Mouse (Mus musculus) kidney, embryonic 15.5 days (tissue): ENCODE measurements at regions not wholly inside any gene's neighbourhood (a gene's known extent, or its start where the extent isn't known, plus 50 kb on each side); places are given as distances from the start of the nearest gene placed in this dataset.

Experiments used
- ATAC-seq: fragments of 200-750 bp; cut with Nextera tagmentation; replicated peaks from 2 replicates; pipeline ENCODE4 v1.8.0; 2017; ENCODE audit warnings: moderate TSS enrichment; ENCODE audit not compliant: low FRiP score
- H3K27ac ChIP-seq: fragments of 300-500 bp; sonication (generic); 2 replicates; pipeline ENCODE4 v1.5.1; 2015; ENCODE audit warnings: mild to moderate bottlenecking, inconsistent platforms
- H3K27me3 ChIP-seq: fragments of 300-500 bp; sonication (generic); 2 replicates; pipeline ENCODE4 v1.6.1; 2015; ENCODE audit warnings: inconsistent platforms
- H3K36me3 ChIP-seq: fragments of 300-500 bp; sonication (generic); 2 replicates; pipeline ENCODE4 v1.6.1; 2015; ENCODE audit warnings: inconsistent platforms
- H3K4me1 ChIP-seq: fragments of 300-500 bp; sonication (generic); 2 replicates; pipeline ENCODE4 v1.6.1; 2015; ENCODE audit warnings: inconsistent platforms
- H3K4me2 ChIP-seq: fragments of 300-500 bp; sonication (generic); 2 replicates; pipeline ENCODE4 v1.6.1; 2015; ENCODE audit warnings: moderate library complexity, mild to moderate bottlenecking, inconsistent platforms
- H3K4me3 ChIP-seq: fragments of 300-500 bp; sonication (generic); replicated peaks from 2 replicates; pipeline ENCODE4 v1.5.1; 2015; ENCODE audit warnings: mild to moderate bottlenecking, inconsistent platforms
- H3K9ac ChIP-seq: fragments of 300-500 bp; sonication (generic); 2 replicates; pipeline ENCODE4 v1.6.1; 2015; ENCODE audit warnings: mild to moderate bottlenecking, inconsistent platforms
- H3K9me3 ChIP-seq: fragments of 300-500 bp; sonication (generic); replicated peaks from 2 replicates; pipeline ENCODE4 v1.6.1; 2016; ENCODE audit warnings: inconsistent platforms
- WGBS: fragments of 180-500 bp; shearing (Covaris S2); methylation state at CpG from one replicate; pipeline ENCODE4 v1.1.7; 2015; ENCODE audit warnings: mixed read lengths; 5-methylcytosine and 5-hydroxymethylcytosine counted together

DNA sequence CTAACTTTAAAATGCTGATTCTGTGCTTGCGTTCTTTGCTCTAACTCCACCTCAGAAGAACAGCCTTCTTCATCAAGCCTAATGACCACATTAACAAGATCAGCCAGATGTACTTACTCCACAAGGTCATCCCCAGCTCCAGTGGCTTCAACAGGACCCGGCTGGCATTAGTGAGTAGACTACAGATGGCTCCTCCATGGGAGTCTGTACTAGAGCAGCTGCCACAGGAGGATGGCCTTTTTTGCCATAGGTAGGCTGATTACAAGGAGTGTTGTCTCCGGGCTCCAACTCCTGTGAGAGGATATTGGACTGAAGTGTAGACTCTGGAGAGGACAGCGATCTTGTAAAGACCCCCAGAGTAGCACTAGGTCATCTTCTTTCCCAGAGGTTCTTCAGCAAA lies 729.7 kb downstream of the Galc start:
- no peaks in the 10 kb centered on the region for H3K9me3 ChIP-seq
- H3K36me3 ChIP-seq, result no peaks in the 10 kb centered on the region
- H3K9ac ChIP-seq, result no peak overlapping the region
- 86% methylated on average over 4 of the region's 4 CpGs for WGBS
- no peaks in the 10 kb centered on the region for H3K27me3 ChIP-seq
- no peak overlapping the region for H3K4me2 ChIP-seq
- H3K4me1 ChIP-seq, result no peaks in the 10 kb centered on the region
- H3K4me3 ChIP-seq, result no peak overlapping the region
- no peak overlapping the region for H3K27ac ChIP-seq
- ATAC-seq, result no peak

DNA sequence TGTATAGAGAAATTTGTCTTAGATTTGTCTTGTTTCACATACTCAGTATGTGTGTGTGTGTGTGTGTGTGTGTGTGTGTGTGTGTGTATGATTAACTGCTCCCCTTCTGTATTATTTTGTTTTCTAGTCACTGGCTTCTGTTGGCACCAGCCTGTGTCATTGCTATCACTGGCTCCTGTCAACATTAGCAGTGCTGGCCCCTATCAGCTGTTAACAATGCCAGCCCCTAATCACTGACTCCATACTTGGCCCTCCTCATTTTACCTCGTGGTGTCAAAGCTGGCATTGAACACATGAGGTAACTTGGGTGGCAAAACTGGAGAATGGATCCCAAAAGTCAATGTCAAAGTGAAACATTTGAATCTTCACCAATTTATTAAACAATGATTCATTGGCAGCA lies 733.3 kb downstream of the Galc start:
- no peak overlapping the region for H3K27ac ChIP-seq
- H3K4me3 ChIP-seq, result no peak overlapping the region
- no peak for ATAC-seq
- H3K9ac ChIP-seq, result no peak overlapping the region
- H3K36me3 ChIP-seq, result no peaks in the 10 kb centered on the region
- WGBS, result 50% methylated on average over 1 of the region's 1 CpGs
- no peaks in the 10 kb centered on the region for H3K9me3 ChIP-seq
- H3K27me3 ChIP-seq, result no peaks in the 10 kb centered on the region
- no peak overlapping the region for H3K4me2 ChIP-seq
- H3K4me1 ChIP-seq, result no peaks in the 10 kb centered on the region

DNA sequence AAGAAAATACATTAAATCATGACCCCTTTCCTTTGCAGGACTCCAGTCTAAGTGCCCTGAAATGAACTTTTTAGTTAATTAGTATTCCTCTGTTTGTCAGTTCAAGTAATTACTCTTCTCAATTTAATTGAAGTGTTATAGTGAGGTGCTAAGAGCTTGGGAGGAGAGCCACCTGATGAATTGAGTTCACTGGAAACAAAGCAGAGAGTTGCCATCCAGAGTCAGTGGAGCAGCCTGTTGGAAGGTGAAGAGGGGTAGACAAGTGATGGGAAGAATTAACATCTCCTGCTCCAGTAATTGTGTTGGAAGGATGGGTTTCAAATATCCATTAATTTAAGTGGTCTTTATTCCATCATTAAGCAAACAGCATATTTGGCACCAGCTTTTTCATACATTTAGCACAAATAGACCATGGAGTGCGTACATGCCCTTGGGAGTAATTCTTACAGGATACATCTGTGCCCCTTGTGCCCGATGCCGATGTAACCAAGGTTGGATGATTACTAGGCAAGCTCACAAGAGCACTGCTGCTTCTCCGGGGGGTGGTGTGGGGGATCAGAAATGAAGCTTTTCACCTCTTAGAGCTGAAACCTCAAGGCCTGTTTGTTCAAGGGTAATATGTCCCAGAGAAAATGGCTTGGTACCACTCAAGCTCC lies 739.3 kb downstream of the Galc start:
- Histone ChIP-seq H3K4me2 (no peak overlapping the region), H3K27ac (no peak overlapping the region), H3K27me3 (no peaks in the 10 kb centered on the region), H3K4me3 (no peak overlapping the region), H3K36me3 (no peaks in the 10 kb centered on the region), H3K4me1 (peaks cover 3% of the 10 kb centered on the region; the same call in 1 of the 2 replicates), H3K9me3 (no peaks in the 10 kb centered on the region), H3K9ac (no peak overlapping the region)
- ATAC-seq, result no peak
- WGBS, result 93% methylated on average over 4 of the region's 4 CpGs

DNA sequence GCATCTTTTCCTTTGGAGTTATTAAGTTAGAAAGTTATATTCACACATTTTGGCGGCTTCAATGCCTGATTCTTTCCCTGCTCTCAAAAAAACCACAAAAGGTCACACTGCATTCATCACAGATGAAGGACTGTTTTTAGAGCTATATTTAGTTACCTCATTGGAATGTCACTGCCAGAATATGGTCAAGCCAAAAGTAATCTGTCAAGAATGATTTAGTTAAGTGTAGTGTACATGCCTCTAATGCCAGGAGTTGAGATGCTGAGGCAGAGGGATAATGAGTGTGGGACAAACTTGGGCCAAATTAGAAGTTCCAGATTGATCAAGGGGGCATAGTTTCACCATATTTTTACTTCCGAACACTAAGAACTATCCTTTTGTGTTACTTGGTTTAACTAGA lies 741.7 kb downstream of the Galc start:
- Histone ChIP-seq H3K9ac (no peak overlapping the region), H3K27me3 (no peaks in the 10 kb centered on the region), H3K36me3 (no peaks in the 10 kb centered on the region), H3K9me3 (no peaks in the 10 kb centered on the region), H3K27ac (no peak overlapping the region), H3K4me1 (peaks cover 3% of the 10 kb centered on the region; the same call in 1 of the 2 replicates), H3K4me2 (no peak overlapping the region), H3K4me3 (no peak overlapping the region)
- ATAC-seq, result 0 out of 2 replicates have a peak, but pooled peaks have one; percentile 25
- WGBS, result 58% methylated on average over 2 of the region's 2 CpGs

DNA sequence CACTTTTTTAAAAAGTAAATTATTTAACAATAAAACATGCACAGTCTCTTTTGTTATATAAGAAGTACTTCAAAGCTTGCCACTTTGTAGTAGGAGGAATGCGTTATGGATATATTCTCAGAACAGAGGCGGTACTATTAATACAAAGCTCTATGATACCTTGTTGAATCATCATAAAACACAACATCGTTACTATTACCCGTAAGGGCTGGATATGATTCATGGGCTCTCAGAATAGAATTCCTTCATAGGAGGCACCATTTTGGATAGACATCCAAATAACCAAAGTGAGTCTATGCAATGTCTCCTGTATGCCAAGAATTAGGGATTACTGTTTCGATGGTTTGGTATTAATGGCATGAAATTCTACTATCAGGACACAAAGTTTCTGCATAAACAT lies 743.5 kb downstream of the Galc start:
- H3K9me3 ChIP-seq, result no peaks in the 10 kb centered on the region
- no peak overlapping the region for H3K4me3 ChIP-seq
- no peaks in the 10 kb centered on the region for H3K36me3 ChIP-seq
- H3K27me3 ChIP-seq, result no peaks in the 10 kb centered on the region
- no peak overlapping the region for H3K9ac ChIP-seq
- no peak overlapping the region for H3K4me2 ChIP-seq
- no peak for ATAC-seq
- WGBS, result 90% methylated on average over 5 of the region's 5 CpGs
- no peak overlapping the region for H3K27ac ChIP-seq
- H3K4me1 ChIP-seq, result peaks cover 5% of the 10 kb centered on the region; the same call in 1 of the 2 replicates

DNA sequence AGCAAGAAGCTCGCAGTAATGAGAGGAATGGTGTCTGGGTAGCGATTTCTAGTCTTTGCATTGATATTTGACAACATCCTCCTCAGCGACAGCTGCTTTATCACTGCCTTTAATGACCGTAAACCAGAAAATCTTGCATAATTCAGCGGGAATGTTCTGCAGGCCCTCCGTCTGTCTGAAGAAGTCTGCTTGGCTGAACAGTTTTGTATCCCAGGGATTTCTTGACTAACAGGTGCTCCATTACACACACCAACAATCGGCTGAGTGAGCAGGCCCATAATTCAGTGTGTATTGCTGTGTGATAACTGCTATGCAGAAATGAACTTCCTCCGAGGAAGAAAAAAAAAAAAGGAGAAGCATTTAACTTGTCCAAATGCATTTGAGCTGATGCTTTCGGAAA lies 747.4 kb downstream of the Galc start:
- H3K4me3 ChIP-seq, result no peak overlapping the region
- ATAC-seq, result no peak
- H3K9me3 ChIP-seq, result no peaks in the 10 kb centered on the region
- H3K4me2 ChIP-seq, result no peak overlapping the region
- H3K27me3 ChIP-seq, result no peaks in the 10 kb centered on the region
- H3K36me3 ChIP-seq, result no peaks in the 10 kb centered on the region
- no peak overlapping the region for H3K27ac ChIP-seq
- WGBS, result 52% methylated on average over 9 of the region's 9 CpGs
- no peak overlapping the region for H3K9ac ChIP-seq
- 0 out of 2 replicates have a peak, but pooled peaks cover 2% of the 10 kb centered on the region for H3K4me1 ChIP-seq

DNA sequence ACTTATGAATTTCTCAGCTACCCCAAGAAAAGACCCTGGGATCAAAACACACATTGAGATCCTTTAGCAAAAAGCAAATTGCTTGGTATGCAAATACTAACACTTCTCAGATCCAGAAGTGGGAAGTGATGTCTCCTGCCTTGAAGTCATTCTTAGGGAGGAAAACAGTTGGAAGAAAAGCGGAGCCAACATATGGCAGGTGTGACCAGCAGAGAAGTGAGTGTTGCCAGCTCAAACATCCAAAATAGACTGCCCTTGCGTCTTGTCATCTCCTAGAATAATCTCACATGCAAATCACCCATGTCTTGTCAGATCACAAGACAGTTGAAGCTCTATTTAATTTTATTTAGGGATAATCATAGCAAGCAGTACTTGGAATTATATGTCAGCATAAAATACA lies 757.8 kb downstream of the Galc start:
- H3K9ac ChIP-seq, result no peak overlapping the region

DNA sequence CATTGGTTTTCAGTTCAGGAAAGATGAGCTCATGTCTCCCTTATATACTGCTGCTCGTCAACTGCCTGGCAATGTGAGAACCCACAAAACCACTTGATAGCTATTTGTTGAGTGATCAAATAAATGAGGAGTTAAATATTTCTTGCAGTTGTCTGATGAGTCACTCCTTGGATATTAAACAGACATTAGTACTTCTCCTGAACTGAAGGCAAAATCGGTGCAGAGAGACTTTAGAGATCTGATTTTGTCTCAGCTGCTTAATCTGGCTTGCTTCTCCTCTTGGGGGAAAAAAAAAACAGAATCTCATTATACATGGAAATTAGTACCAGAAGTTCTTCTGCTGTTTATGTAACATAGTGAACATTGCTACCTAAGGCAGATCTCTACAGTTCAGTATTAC lies 775.7 kb downstream of the Galc start:
- Histone ChIP-seq H3K9ac (no peak overlapping the region), H3K4me2 (no peak overlapping the region), H3K9me3 (no peaks in the 10 kb centered on the region), H3K27ac (no peak overlapping the region), H3K4me3 (no peak overlapping the region), H3K4me1 (no peaks in the 10 kb centered on the region), H3K36me3 (no peaks in the 10 kb centered on the region), H3K27me3 (no peaks in the 10 kb centered on the region)
- no peak for ATAC-seq
- 65% methylated on average over 2 of the region's 2 CpGs for WGBS

More for the DNA sequence above, 757.8 kb downstream of the Galc start:
- H3K4me2 ChIP-seq, result no peak overlapping the region
- no peaks in the 10 kb centered on the region for H3K27me3 ChIP-seq
- no peaks in the 10 kb centered on the region for H3K36me3 ChIP-seq
- ATAC-seq, result no peak
- no peak overlapping the region for H3K27ac ChIP-seq
- 92% methylated on average over 2 of the region's 2 CpGs for WGBS
- H3K9me3 ChIP-seq, result no peaks in the 10 kb centered on the region
- no peak overlapping the region for H3K4me3 ChIP-seq
- H3K4me1 ChIP-seq, result no peaks in the 10 kb centered on the region

DNA sequence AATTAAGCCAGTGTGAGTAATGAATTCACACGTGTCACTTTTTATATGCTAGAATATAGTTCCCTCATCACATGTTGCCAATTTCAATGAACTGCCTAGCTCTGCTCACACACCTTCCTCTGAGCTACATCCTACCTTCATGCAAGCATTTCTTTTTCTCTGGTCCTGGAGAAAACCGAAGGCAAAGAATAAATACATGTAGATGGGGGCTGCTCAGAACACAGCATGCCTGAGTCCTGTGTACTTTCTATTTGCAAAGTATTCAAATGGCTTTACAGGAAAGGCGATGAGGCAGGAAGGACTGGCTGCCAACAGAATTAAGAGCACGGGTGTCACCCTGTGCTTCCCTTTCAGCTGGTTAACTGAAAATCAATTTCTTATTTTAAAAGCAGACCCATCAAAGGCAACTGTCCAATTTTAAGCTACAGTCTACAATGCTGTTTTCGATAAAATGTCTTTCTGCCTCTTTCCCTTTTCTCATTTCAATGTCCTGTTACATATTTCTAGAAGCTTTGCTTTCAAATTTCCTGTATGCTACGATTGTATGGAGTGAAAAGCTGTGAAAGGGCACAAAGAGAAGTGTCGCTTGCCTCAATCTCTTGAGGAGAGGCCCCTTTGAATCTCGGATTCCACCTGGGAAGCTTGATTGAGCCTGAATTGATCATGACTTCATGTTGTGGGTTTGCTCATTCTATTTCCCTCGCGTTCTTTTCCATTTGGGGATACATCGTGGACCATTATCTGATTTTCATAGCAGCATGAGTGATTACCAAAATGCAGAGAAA lies 782.6 kb downstream of the Galc start:
- Histone ChIP-seq H3K4me3 (no peak overlapping the region), H3K27ac (no peak overlapping the region), H3K4me2 (no peak overlapping the region), H3K36me3 (no peaks in the 10 kb centered on the region), H3K27me3 (no peaks in the 10 kb centered on the region), H3K4me1 (no peaks in the 10 kb centered on the region), H3K9me3 (no peaks in the 10 kb centered on the region), H3K9ac (no peak overlapping the region)
- ATAC-seq, result no peak
- 67% methylated on average over 11 of the region's 11 CpGs for WGBS

DNA sequence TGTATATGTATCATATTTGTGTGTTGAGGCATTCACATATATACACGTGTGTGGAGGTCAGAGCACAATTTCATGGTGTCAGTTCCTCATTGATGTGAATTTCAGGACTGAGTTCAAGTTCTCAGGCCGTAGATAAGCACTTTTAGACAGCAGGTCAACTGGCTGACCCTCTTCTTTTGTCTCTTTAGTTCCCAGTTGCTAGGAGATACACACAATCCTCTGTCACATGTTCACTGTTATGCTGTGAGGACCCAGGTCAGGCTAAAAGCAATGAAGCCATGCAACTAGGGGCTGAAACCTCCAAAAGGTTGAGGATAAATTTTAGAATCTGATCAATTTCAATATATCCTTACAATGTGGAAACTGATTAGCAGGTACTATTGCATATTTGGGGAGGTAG lies 783.5 kb downstream of the Galc start:
- Histone ChIP-seq H3K36me3 (no peaks in the 10 kb centered on the region), H3K9ac (no peak overlapping the region), H3K27ac (no peak overlapping the region), H3K4me3 (no peak overlapping the region), H3K4me1 (no peaks in the 10 kb centered on the region), H3K9me3 (no peaks in the 10 kb centered on the region), H3K4me2 (no peak overlapping the region), H3K27me3 (no peaks in the 10 kb centered on the region)
- 64% methylated on average over 2 of the region's 2 CpGs for WGBS
- no peak for ATAC-seq

DNA sequence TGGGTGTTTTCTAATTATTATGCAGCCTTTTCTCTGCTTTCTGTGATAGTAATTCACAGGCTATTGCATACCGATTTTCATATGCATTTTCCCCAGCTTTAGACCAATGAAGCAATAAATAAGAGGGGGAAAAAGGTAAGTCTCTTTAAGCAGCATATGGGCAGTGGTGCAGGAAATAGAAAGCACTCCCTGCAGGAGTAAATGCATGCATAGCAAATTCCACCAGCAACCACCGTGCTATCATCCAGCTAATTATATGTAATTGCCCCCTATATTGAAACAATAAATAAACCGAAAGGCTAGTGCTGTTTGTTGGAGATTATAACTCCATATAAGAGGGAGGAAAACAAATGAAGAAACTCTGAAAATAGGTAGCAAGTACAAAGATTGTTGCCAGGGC lies 790.1 kb downstream of the Galc start:
- H3K9me3 ChIP-seq, result no peaks in the 10 kb centered on the region
- no peak overlapping the region for H3K27ac ChIP-seq
- H3K4me1 ChIP-seq, result no peaks in the 10 kb centered on the region
- H3K9ac ChIP-seq, result no peak overlapping the region
- ATAC-seq, result no peak
- H3K4me2 ChIP-seq, result no peak overlapping the region
- H3K4me3 ChIP-seq, result no peak overlapping the region
- 47% methylated on average over 3 of the region's 3 CpGs for WGBS
- no peaks in the 10 kb centered on the region for H3K27me3 ChIP-seq
- H3K36me3 ChIP-seq, result no peaks in the 10 kb centered on the region

DNA sequence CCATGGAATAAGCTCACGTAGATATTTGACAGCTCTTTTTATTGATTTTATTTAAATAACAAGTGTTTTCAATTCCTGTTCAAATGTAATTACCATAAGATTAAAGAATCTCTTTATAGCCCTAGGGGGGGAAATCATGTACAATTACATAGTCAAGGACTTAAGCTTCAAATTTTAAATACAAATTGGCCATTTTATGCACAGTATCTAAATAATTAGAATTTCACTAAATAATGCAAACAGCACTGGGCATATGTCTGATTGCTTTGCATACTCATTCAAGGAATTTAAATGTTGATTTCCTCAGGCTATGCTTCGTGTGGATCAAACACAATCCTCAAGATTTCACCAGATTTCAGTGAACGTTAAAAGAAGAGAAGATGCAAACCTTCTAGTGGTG lies 823.1 kb downstream of the Galc start:
- Histone ChIP-seq H3K27ac (no peak overlapping the region), H3K27me3 (no peaks in the 10 kb centered on the region), H3K36me3 (no peaks in the 10 kb centered on the region), H3K9me3 (no peaks in the 10 kb centered on the region), H3K4me2 (no peak overlapping the region), H3K4me3 (no peak overlapping the region), H3K9ac (no peak overlapping the region), H3K4me1 (no peaks in the 10 kb centered on the region)
- 81% methylated on average over 3 of the region's 3 CpGs for WGBS
- no peak for ATAC-seq
